Mouse (Mus musculus): ENCODE measurements around the gene Ptpre. TPM values are rescaled to one million over a fixed set of nuclear protein-coding genes. Genes with fewer than 3 reads are reported as not detected.
A peak's percentile ranks its signal among the peaks of the same experiment; 100 is the strongest.
"Not testable (repeated sequence)": the region's sequence is repeated elsewhere in the genome, so short reads cannot be mapped to it uniquely, and the experiment has no call there.

Gene Ptpre
- total RNA-seq, 2 experiments from 2014 or later = 8.2 to 10.6 TPM

DNA sequence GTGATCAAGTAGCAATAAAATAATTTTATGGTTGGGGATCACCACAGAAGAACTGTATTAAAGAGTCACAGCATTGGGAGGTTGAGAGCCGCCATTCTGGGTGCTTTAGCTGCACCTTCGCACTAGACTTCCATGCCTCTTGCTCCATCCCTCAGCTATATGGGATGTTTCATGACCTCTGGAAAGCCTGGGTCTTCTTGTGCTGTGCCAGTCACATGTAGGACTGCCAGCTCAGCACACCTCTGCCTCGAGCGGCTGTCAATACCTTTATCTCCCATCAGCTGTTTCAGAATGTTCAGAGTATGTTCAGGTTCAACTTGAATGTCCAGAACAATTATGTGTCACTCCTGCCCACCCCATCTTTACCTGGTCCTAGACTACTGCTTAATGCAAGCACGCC is 154.7 kb downstream of the Ptpre start:
- no peak for DNase-seq

DNA sequence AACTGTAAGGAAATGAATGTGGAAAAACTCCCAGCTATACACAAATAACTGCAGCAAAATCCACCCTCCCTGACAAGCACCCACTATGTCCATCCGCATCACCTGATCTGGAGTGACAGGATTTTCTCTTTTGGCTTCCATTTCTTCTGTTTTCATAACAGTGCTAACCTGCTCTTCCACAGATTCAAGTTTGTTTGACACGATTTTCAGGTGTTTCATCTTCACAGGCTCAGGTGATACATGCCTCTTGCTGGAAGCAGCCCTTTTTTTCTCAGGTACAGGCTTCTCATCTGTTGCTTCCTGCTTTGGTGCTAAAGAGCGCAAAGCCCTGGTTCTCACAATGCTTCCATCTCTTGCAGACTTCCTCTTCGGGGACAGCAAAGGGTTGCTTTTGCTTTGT is 156.8 kb downstream of the Ptpre start:
- no peak for DNase-seq

DNA sequence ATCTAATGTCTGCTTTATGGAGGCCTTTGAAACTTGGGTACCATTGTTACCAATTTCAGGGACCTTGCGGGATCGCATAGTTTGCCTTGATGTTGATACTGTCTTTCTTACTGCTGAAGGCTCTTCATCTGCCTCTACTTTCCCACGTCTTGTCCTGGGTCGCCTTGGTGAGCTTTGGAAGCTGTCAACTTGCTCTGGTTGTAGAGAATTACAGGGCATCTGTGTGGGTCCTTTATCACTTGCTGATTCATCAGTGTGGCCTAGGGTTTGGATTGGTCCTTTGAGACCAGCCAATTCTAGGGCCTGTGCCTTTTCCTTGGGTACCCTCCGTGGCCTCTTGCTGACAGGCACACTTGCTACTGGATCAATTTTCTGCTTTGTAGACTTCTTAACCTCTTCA is 157.5 kb downstream of the Ptpre start:
- no peak for DNase-seq

DNA sequence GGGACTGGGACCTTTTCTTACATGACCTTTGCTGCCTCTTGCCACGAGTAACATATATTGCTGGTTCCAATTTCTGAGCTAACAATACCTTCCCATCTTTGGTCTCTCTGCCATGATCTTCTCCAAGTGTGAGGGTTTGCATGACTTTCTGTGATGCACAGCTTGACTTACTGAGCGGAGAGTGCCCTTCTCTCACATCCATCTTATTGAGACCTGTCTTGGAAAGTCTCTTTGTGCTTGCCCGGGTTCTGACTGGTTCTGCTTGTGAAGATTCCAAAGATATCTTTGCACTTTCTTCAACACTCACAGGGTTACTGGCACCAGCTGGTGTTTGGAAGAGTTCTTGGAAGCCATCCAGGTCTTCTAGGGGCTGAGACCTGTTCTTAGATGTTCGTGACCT is 158.8 kb downstream of the Ptpre start:
- no peak for DNase-seq

GRCm38 (mm10) chr7:135697021-135697740 is 159.9 kb downstream of the Ptpre start:
- not testable (repeated sequence) for DNase-seq

- no peak for DNase-seq
These were observed 161.1 kb downstream of the Ptpre start for GRCm38 (mm10) chr7:135698362-135698761.

- not testable (repeated sequence) for DNase-seq
These were observed 162.1 kb downstream of the Ptpre start for GRCm38 (mm10) chr7:135699351-135699750.

DNA sequence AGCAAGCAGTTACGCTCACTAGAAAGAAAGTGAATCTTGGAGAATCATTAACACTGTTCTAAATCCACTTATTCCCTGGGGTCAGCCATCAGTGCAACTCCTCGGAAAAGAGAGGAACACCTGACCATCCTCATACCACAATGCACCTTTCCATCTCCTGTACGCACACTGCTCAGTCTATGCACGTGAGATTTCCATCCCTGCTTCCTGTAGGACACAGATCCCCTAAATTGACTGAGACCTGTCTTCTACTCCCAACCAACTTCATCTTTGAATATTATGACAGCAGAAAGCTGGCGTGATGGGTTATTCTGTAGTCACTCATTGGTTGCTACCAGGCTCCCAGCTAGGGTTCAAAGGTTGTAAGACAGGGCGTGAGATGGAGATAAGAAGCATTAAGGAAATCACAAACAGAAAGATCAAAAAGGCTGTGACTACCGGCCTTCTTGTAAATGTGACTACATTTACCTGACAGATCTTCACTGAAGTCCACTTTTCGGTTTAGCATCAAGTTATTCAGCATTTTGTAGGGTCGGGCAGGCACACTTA is 166.4 kb downstream of the Ptpre start:
- DNase-seq = no peak

DNA sequence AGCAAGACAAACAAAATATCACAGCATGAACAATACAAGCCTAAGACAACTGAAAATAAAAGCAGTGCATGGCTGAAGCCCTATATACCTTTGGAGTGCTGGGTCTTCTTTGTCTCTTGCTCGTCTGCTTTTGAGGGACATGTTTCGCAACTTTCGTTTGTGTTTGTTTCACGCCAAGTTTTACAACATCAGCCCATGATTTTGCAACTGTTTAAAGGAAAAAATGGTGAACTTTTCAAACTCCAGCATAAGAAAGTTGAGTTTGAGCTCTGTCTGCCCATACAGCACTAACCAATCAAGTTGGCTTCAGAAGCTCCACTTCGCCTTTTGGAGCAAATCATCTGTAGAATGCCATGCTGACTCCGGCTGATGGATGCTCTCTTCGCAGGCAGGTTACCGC is 167.0 kb downstream of the Ptpre start:
- DNase-seq = no peak

DNA sequence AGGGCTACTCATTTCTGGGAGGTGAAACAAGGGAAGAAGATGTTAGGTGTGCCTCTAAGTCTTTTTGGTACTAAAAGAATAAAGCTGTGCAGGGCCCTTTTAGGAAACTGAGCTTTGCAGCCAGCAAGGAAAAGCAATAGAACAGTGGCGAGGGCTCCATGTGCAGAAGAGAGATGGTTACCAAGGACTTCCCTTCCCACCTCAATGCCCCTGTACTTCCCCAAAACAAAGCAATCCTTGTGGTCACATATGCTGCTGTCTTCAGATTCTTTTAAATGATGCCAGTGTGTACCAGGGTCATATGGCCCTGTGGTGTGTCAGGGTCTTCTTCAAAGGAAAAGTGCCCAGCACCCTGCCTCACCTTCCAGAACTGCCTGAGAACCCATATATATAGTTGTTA is 167.8 kb downstream of the Ptpre start:
- no peak for DNase-seq

DNA sequence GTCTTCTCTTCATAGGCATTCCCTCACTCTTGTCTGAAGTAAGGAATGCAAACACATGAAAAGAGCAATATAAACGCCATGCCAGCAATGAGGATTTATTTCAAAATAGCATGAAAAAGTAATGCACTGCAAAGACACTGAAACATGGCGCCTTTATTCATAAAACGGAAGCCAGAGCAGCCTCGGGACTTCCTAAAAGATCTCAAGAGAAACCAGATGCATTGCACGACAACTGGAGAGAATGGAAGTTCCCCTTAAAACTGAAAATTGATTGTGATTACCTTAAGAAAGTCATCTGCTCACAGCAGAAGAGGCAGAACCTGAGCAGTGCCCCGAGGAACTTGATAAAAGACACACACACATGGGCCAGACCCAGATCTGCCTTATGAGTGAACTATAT is 168.5 kb downstream of the Ptpre start:
- DNase-seq = no peak

DNA sequence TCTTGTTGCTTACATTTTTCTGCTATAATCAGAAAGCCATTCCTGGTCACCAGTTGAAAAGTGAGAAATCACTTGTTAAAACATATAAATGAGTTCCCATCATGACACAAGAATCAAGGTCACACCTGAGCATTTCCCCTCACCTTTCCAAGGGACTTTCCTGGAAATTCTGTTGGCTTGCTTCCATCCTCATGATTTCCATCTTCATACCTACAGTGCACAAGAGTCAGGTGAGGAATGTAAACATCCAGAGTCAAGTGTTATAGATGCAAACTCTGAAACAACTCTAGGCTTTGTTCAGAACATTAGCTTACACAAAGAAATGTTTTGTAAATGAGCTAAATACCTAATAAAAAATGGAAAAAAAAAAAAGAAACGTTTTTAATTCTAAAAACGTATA is 173.4 kb downstream of the Ptpre start:
- DNase-seq = no peak

DNA sequence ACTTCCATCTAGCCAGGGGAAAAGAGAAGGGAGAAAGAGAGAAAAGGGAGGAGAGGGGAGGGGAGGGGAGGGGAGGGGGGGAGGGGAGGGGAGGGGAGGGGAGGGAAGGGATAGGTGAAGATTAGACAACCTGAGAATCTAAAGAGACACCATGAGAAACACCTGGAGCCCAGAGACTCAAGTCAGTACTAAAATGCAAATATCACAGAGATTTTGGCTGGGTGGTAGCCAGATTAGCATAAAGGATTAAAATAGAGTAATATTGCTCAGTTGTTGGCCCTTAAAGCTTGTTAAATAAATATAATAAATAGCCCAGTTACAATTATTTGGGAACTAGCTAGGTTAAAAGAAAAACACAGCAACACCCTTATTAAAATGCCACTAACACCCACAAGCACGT is 175.3 kb downstream of the Ptpre start:
- no peak for DNase-seq

GRCm38 (mm10) chr7:135713326-135713725 is 176.0 kb downstream of the Ptpre start:
- DNase-seq = no peak

DNA sequence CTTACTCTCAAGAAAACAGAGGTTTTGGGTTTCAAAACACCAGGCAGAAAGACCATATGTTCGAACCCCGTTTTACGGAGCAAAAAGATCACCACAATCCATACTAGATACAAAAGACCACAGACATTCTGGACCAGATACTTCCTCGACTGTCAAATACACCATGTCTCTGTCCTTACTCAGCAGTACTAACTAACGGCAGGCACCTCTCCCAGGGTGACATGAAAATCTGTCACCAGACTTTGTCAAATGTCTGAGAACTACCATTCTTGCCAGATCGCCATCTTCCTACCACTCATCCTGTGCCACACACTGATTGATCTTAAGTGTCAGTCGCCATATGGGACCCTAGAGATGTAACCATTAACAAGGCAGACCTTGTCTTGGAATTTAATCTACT is 177.9 kb downstream of the Ptpre start:
- DNase-seq = no peak

DNA sequence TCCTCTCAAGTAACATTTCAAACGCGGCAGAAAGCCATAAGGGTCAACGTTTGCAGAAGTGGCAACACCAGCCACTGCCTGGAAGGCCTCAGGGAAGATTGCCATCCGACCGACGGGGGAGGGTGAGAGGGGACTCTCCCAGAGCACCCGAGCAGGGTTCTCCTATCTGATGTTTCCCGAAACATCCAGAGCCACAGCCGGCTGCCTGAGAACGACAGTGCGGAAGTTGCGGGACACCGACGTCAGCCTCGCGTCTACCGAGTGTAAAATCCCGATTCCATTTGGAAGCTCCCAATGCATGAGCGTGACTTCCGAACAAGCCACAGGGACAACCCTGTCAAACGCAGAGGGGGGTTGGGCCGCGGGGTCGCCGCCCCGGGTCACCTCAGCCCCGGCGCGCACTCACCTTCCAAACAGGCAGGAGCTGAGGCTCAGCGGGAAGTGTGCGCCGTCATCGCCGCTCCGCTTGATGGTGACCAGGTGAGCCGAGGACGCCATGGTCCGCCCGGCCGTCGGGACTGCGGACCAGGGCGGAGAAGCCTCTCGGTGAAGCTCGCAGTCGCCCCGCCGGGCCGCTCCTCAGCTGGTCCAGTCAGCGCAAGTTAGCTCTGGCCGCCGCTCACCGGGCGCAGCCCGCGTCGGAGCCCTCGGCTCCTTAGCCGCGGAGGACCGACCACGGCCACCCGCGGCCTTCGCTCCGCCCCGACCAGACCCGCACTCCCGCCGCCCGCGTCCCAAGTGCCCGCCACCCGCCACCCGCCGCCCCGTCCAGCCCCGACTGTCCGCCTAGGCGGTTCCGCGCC is 178.6 kb downstream of the Ptpre start, which contains the start of gene Mki67:
Gene Mki67, minus strand, starts transcription at position 720 of the 803 bp plus-strand sequence.
- peak; percentile 24 for DNase-seq

DNA sequence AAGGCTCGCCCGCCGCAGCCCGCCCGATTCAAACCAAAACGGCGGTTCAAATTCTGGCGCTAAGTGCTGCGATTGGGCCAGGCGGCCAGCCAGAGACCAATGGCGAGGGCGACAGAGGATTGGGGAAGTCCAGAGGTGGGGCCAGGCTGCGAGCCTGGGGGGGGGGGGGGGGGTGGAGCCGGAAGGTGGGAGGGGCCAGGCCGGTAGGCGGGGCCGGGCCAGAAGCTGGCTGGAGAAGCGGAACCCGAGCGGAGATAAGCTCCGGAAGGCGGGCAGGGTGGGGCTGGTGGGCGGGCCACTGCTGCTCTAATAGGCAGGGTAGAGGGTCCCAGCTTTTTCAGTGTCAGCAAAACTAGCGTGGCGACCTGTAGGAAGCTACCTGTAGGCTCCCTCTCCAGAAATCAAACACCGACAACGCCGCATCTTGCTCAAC is 179.2 kb downstream of the Ptpre start:
- DNase-seq = peak; percentile 88

GRCm38 (mm10) chr7:135716968-135717557 is 179.8 kb downstream of the Ptpre start:
- DNase-seq = no peak

- no peak for DNase-seq
These were observed 184.2 kb downstream of the Ptpre start for GRCm38 (mm10) chr7:135721436-135721992.

GRCm38 (mm10) chr7:135722011-135722838 is 184.9 kb downstream of the Ptpre start:
- peak; percentile 28 for DNase-seq

- no peak for DNase-seq
These were observed 186.5 kb downstream of the Ptpre start for GRCm38 (mm10) chr7:135723672-135724341.

Measured in gastrocnemius, postnatal 10 days (tissue).